Mouse (Mus musculus) Patski (cell line): Measurements from ENCODE around the gene E130114P18Rik. TPM values are rescaled to one million over a fixed set of nuclear protein-coding genes. Genes with fewer than 3 reads are reported as not detected.

Experiments used
- ATAC-seq: fragments of 100-300 bp; one replicate; pipeline ENCODE4 v1.8.0; 2021
- CTCF ChIA-PET: fragments of 350-600 bp; sonication (Branson Sonifier 250); formaldehyde crosslinking; loops from one replicate; lab custom pipeline; 2022; ENCODE audit warnings: inconsistent platforms; lab: Charles Lee
- POLR2A ChIA-PET: fragments of 350-600 bp; sonication (Branson Sonifier 250); formaldehyde crosslinking; loops from one replicate; lab custom pipeline; 2022; ENCODE audit warnings: antibody characterized with exemption, inconsistent platforms; lab: Charles Lee
- DNase-seq: peaks from one replicate; pipeline ENCODE4 v3.0.0-alpha.2; 2011; ENCODE audit warnings: low read depth, low spot score
- H3K27me3 ChIP-seq: fragments of 371-371 bp; one replicate; pipeline ENCODE4 v1.5.1; 2021
- CTCF ChIP-seq: fragments of 100-300 bp; IDR thresholded peaks from one replicate; pipeline ENCODE4 v1.5.1; 2021
- in situ Hi-C: fragments of 300-500 bp; cut with MboI; formaldehyde crosslinking; loops from 3 replicates; pipeline ENCODE4 v1.11.1; 2018; ENCODE audit warnings: low pct_unique_long_range_greater_than_20kb, mixed read lengths
- polyA plus RNA-seq: library from polyadenylated mRNA; unstranded; gene quantifications from one replicate; pipeline ENCODE4 v1.2.3, GENCODE M21; 2021

Gene E130114P18Rik
- polyA plus RNA-seq, 1 experiment from 2014 or later, result 0.09 TPM

GRCm38 (mm10) chr4:97635757-97636292 is 142.1 kb downstream of the E130114P18Rik start:
- in situ Hi-C loops, result no loop called here
- POLR2A ChIA-PET, result no interaction called here
- no peak for TF ChIP-seq CTCF
- no peaks in the 10 kb centered on the region for H3K27me3 ChIP-seq
- no peak for DNase-seq
- ATAC-seq, result no peak
- CTCF ChIA-PET, result no interaction called here

- ATAC-seq (no peak), DNase-seq (no peak)
- ChIA-PET CTCF (no interaction called here), POLR2A (no interaction called here)
- no peak for TF ChIP-seq CTCF
- no peaks in the 10 kb centered on the region for H3K27me3 ChIP-seq
- in situ Hi-C loops, result no loop called here
These were observed 142.6 kb downstream of the E130114P18Rik start for GRCm38 (mm10) chr4:97635296-97635755.

GRCm38 (mm10) chr4:97628881-97629605 is 148.8 kb downstream of the E130114P18Rik start:
- in situ Hi-C loops, result no loop called here
- DNase-seq, result no peak
- CTCF ChIA-PET, result no interaction called here

DNA sequence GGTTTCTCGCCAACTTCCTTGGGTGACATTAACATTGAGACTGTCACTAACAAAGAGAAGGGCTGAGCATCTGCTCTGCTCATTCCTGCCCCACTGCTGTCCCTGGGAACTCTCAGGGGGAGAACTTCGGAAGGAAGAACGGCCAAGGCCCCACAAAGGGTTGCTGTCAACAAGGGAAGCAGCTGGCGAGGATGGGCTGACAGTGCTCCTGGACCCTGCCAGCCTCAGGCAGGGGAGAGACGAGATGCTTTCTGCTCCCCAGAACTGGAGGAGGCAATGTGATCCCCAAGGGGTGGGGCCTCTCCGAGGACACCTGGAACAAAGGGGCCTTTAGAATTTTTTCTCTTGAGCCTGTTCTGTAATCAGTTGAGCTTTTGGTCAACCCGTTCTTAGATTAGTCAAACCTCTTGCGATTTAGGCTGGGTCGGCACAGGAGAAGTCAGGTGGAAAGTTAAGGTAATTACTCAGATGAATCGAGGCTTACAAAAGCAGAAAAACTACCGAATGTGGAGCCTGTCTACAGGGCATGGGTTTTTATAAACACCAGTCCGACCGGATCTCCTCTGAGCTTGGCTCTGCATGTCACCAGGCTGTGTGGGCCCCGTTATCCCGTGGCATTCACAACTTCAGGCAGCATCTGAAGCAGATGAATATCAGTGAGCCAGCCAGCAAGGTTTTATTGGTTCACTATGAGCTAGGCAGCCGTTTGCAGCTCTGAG is 151.7 kb downstream of the E130114P18Rik start:
- no peak for TF ChIP-seq CTCF
- POLR2A ChIA-PET, result no interaction called here
- no peaks in the 10 kb centered on the region for H3K27me3 ChIP-seq
- no peak for DNase-seq
- in situ Hi-C loops, result no loop called here
- CTCF ChIA-PET, result no interaction called here
- ATAC-seq, result no peak

More at GRCm38 (mm10) chr4:97628881-97629605, 148.8 kb downstream of the E130114P18Rik start:
- TF ChIP-seq CTCF, result no peak
- H3K27me3 ChIP-seq, result no peaks in the 10 kb centered on the region
- POLR2A ChIA-PET, result no interaction called here
- ATAC-seq, result no peak

- ChIA-PET CTCF (interaction anchor here (0.6 kb wide), 1 partner anchor 8 kb away, joined by 3 read pairs; no protein-coding TSS in a partner anchor), POLR2A (no interaction called here)
- H3K27me3 ChIP-seq, result no peaks in the 10 kb centered on the region
- in situ Hi-C loops, result no loop called here
- no peak for ATAC-seq
- no peak for DNase-seq
- TF ChIP-seq CTCF, result peak; percentile 47
These were observed 154.7 kb downstream of the E130114P18Rik start for GRCm38 (mm10) chr4:97623165-97623564.

- POLR2A ChIA-PET, result no interaction called here
- ATAC-seq (no peak), DNase-seq (no peak)
- in situ Hi-C loops, result no loop called here
- CTCF ChIA-PET, result no interaction called here
- TF ChIP-seq CTCF, result no peak
- no peaks in the 10 kb centered on the region for H3K27me3 ChIP-seq
These were observed 156.1 kb downstream of the E130114P18Rik start for GRCm38 (mm10) chr4:97621731-97622130.

GRCm38 (mm10) chr4:97620409-97620808 is 157.5 kb downstream of the E130114P18Rik start:
- no peak for ATAC-seq
- ChIA-PET POLR2A (no interaction called here), CTCF (no interaction called here)
- no peak for TF ChIP-seq CTCF
- no peak for DNase-seq
- no peaks in the 10 kb centered on the region for H3K27me3 ChIP-seq
- in situ Hi-C loops, result no loop called here

GRCm38 (mm10) chr4:97618668-97619373 is 159.1 kb downstream of the E130114P18Rik start:
- DNase-seq (no peak), ATAC-seq (no peak)
- ChIA-PET CTCF (no interaction called here), POLR2A (no interaction called here)
- TF ChIP-seq CTCF, result no peak
- in situ Hi-C loops, result no loop called here
- H3K27me3 ChIP-seq, result no peaks in the 10 kb centered on the region

GRCm38 (mm10) chr4:97615031-97615430 is 162.8 kb downstream of the E130114P18Rik start:
- no peaks in the 10 kb centered on the region for H3K27me3 ChIP-seq
- DNase-seq (no peak), ATAC-seq (no peak)
- ChIA-PET CTCF (interaction anchor here (1.3 kb wide), 1 partner anchor 117 kb away, joined by 3 read pairs; no protein-coding TSS in a partner anchor), POLR2A (no interaction called here)
- in situ Hi-C loops, result no loop called here
- no peak for TF ChIP-seq CTCF

- ChIA-PET POLR2A (no interaction called here), CTCF (no interaction called here)
- H3K27me3 ChIP-seq, result no peaks in the 10 kb centered on the region
- no peak for TF ChIP-seq CTCF
- no peak for DNase-seq
- ATAC-seq, result no peak
- in situ Hi-C loops, result no loop called here
These were observed 166.5 kb downstream of the E130114P18Rik start for GRCm38 (mm10) chr4:97611251-97611847.
